Mouse (Mus musculus) gastrocnemius, adult 8-10 months (tissue): ENCODE results near the gene Cfap43. TPM values are rescaled to one million over a fixed set of nuclear protein-coding genes. Genes with fewer than 3 reads are reported as not detected.
A peak's percentile ranks its signal among the peaks of the same experiment; 100 is the strongest.

ENCODE experiments used
- DNase-seq, 2 experiments: peaks; one replicate each; pipeline ENCODE4 v3.0.0; 2022; ENCODE audit warnings: low spot score in 2 of 2
- total RNA-seq, 4 experiments: library from RNA; stranded (reverse); gene quantifications; 2 replicates each; pipeline ENCODE4 v1.2.4; 2022

Gene Cfap43
- total RNA-seq, 4 experiments from 2014 or later = not detected

GRCm38 (mm10) chr19:47885886-47886285, 33.2 kb downstream of the Cfap43 start:
- DNase-seq = no peak

DNA sequence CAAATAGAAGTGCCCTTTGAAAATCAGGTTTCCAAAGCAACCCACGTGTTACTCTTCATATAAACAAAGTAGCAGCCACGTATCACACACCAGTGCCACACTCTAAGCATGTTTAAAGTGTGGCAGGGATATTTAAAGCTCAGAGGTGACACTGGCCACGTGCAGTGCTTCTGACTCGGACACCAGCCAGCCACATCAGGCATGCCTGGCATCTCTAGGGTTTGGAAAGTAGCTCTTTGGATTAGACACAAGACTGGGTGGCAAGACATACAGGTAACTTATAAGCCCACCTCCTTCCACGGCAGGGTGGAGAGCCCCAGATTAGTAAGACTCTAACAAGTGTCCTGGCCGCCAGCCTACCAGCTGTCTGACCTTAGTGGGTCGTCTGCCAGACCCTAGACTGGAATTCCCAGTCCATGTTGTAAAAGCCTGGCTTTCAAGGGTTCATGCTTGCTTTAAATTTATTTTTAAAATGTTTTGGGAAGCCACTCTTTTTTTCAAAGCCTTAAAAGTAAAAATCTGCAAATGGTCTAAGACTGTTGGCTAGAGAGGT, 33.8 kb downstream of the Cfap43 start:
- DNase-seq = no peak

DNA sequence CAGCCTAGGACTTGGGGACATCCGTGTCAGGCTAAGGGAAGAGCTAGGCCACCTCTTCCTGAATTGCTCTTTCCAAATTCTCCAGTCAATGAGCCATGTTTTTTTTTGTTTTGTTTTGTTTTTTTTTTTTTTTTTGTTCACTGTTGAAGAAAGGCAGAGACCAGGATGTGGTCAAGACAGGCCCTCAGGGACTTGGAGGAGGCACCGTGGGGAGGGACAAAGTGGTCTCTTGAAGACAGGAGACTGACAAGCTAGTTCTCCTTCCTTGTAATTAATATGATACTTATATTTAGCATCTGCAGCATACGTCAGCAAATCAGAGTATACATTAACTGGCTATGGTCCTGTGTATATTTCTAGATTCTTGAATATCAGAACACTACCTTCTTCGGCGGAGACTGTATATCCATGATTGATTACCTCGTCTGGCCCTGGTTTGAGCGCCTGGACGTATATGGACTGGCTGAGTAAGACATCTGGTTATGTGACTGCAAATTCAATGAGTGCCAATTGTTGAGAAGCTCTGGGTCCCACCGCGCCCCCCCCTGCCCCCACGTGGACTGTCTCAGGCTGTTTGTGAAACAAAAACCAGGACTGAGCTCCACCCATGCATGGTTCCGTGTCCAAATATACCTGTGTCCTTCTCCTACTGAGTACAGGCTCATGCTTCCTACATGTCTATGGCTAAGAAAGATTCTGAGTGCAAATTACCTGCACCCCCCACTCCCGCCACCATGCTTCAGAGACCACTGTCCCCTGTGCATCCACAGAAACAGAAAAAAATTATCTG, 34.6 kb downstream of the Cfap43 start:
- no peak for DNase-seq

GRCm38 (mm10) chr19:47882882-47883254, 36.2 kb downstream of the Cfap43 start:
- DNase-seq = no peak

DNA sequence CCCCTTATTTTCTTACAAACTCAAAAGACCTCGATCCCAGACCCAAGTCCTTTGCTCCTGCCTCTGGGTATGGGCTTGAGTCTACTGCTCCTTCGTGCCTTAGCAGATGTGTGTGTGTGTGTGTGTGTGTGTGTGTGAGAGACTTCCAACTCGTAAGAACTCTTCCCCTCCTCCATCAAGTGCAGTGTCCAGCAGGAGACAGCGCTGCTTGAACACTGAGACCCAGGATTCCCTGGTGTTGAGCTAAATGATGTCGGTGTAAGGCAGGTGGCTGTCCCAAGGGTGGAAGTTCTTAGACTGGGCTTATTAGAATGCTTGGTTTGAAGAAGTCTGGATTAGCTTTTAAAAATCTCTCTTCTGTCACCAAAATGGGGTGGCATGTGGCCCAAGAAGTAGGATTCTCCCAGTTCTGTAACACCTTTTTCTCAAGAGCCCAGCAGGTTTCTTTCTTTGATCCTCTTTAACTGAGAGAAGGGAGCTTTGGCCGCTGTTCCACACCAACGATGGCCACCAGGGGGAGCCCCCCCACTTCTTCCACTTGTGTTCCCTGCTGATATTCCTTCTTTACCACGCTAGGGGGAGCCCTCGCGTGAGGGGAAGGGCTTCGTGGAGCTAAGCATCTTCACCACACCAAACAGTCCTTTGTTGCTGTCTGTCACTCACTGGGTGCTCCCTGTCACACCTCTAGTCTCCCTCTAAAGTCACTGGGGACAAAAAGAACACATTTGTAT, 36.8 kb downstream of the Cfap43 start:
- peak; percentile 45 to 49 for DNase-seq

DNA sequence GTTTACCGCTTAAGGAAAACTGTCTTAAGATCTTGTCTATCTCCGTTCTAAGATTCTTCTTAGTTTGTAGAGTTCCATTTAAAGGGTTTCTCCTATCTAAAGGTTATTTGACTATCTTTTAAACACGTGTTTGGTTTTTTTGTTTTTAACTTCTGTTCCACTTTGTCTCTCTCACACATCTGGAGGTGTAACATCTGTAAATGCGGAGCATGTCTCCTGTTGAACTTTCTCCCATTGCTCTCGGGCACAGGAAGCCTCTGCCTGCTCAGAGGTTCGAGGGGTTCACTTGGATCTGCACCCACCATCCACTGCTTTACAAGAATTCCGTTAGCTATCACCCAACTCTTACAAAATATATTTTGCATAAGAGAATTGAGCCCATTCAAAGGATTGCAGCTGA, 37.5 kb downstream of the Cfap43 start:
- no peak for DNase-seq

GRCm38 (mm10) chr19:47876252-47876651, 42.8 kb downstream of the Cfap43 start:
- no peak for DNase-seq

GRCm38 (mm10) chr19:47871515-47871914, 47.6 kb downstream of the Cfap43 start:
- no peak for DNase-seq

DNA sequence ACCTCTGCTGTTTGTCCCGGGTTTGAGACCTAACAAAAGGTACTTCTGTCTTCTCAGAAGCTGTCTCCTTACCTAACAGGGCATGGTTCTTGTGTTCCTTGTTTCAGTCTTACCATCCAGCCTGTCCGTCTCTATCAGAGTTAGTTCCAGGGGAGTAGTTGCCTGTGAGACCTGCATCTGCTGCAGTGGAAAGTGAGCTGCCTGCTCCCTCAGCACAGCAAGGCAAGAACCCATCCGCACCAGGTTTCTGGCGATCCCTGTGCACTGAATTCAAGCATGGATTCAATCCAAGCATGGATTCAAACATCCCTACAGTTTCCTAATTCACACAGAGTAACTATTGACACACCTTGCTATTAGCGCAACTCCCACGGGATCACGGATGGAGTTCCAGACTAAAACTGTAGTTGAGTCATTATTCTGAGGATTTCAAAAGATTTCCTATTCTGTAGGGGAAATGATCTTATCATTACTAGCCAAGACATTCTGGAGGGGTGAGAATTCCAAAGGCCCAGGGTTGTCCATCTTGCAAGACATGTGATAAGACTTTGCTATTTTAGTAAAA, 48.9 kb downstream of the Cfap43 start:
- no peak for DNase-seq

GRCm38 (mm10) chr19:47869516-47869915, 49.6 kb downstream of the Cfap43 start:
- no peak for DNase-seq

GRCm38 (mm10) chr19:47868951-47869350, 50.1 kb downstream of the Cfap43 start:
- no peak for DNase-seq

GRCm38 (mm10) chr19:47867628-47868175, 51.4 kb downstream of the Cfap43 start:
- DNase-seq = no peak

DNA sequence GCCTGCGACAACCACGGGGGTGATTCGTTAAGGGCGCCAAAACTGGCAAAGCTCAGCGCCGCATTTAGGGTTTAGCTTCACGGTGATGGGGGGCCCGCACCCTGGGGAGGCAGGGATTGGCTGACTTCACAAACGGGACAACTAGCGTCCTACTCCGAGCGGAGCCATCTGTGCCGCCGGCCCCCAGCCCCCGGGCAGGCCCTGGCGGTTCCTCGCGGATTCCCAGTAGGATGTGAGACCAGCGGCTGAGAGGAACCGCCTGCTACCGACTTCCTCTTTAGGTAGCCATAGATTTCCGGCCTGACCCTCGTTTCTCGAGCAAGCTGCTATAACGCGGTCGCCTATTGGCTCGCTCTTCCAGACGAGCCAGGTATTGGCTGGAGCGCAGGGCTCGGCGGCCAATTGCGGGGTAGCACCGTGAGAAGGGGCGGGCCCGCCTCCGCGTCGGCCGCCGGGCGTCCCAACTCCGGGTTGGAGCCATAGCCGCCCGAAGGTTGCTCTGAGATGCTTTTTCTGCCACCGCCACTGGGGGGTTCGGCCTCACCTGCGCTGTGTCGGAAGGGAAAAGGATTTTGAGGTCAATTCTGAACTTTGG, 53.6 kb downstream of the Cfap43 start, which contains the start of gene Gsto2:
Gene Gsto2, plus strand, starts transcription at position 182 of the 595 bp plus-strand sequence.
- DNase-seq = peak; percentile 87 to 92

DNA sequence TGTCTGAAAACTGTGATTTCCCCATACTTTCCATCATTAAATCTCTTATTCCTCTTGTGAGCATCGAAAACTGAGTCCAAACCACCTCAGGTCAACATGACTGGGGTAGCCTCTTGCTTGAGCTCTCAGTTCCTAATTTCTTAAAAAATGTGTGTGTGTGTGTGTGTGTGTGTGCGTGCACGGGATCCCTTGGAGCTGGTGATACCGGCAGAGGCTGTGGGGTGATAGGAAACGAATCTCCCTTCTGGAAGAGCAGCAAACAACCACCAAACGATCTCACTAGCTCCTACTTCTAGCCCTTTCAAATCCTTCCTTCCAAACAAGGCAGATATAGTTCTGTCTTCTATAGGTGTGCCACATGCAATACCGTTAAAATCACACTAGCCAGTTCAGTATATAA, 54.4 kb downstream of the Cfap43 start:
- no peak for DNase-seq

GRCm38 (mm10) chr19:47864051-47864450, 55.0 kb downstream of the Cfap43 start:
- no peak for DNase-seq

DNA sequence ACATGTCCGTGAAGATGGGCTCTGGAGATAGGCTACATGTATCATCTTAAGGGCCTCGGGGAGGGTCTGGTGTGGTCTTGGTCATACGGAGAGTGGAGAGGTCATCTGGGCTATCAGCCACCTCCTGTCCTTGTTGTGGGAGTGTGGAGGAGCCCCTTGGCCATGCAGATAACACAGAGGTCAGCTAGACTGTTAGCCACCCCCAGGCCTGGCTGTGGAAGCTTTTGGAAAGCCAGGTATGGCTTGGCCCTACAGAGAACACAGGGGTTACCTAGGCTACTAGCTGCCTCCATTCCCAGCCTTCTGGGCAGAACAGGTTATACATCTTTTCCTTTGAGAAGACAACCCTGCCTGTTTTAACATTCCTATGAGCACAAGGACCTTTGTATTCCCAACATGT, 56.5 kb downstream of the Cfap43 start:
- DNase-seq = no peak

- no peak for DNase-seq
These were observed 59.9 kb downstream of the Cfap43 start for GRCm38 (mm10) chr19:47859180-47859579.

DNA sequence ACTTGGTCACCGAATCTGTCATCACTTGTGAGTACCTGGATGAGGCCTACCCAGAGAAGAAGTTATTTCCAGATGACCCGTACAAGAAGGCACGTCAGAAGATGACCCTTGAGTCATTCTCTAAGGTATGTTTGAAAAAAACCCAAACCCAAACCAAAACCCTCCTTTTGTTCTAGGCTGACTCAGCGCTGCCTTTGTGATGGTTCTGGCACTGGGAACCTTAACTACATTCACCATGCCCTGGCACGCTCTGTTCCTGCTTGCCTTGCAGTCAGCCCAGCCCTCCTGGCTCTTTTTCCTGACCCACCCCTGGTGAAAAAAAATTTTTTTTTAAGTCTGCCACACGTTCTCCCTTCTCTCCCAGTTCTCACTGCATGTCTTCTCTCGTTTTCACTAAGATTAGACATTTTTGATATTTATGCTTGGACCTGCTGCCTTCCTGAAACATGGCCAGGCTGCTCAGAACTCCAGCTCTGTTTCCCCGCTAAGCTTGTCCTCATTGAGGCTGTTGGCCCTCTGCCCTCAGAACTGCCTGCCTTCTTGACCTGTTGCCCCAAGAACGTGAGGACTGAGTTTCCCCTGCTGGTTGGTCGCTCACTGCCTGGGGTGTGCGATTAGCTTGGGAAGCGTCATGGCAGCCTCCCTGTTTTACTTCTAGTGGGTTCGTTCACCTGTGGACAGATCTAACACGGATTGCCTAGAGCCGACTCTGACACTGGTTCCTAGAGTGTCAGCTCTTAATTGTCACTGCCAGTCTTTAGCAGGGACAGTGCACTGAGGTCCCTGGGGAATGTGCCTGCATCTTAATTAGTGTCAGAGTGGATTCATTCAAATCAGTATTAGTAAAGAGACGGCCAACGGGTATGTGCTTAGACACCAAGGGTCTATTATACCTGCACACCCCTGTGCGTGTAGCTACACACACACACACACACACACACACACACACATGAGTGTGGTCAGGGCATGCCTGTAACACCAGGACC, 60.8 kb downstream of the Cfap43 start:
- DNase-seq = no peak

DNA sequence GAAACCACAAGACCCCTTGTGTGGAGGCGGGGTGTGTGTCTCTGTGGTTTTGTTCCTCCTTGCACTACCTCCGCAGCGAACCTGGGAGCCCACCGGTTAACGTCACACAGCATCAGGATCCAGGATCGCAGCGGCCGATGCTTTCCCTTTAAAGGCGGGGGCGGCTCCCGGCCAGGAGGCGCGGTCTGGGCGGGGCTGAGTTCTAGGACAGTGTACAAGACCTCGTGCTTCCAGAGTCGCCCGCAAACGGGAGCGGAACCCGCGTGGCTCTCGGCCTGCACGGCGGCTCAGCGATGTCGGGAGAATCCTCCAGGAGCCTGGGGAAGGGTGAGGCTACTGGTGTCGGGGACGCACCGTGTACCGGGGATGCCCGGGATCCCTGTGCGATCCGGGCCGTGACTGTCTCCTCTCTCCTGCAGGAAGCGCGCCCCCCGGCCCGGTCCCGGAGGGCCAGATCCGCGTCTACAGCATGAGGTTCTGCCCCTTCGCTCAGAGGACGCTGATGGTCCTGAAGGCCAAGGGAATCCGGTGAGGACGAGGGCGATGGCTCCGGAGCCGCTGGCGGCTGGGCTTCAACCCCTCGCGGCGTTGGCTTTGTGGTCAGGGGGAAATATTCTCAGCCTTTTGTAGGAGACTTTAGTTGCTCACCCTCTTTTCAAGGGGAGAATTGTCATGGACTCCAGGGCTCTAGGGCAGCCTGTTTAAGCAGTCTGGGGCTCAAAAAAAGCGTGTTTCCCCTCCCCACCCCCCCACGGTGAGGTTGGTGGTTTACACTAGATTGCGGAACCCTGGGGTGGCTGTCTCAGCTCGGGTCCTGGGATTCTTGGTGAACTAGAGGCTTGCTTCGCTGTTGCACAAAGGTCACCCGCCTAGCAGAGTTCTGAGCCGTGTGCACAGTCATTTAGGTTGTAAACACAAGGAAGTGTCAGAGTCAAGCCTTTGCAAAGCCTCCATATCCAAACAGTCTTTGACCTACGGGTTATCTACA, 64.0 kb downstream of the Cfap43 start, which contains the start of gene Gsto1:
Gene Gsto1, plus strand, starts transcription at position 175 of the 988 bp plus-strand sequence.
- peak; percentile 82 to 83 for DNase-seq
